Mouse (Mus musculus): ENCODE measurements at regions not wholly inside any gene's neighbourhood (a gene's known extent, or its start where the extent isn't known, plus 50 kb on each side); places are given as distances from the start of the nearest gene placed in this dataset.

- Histone ChIP-seq H3K27ac (replicated peaks) (no peak overlapping the region), H3K9me3 (ENCODE audit: control insufficient read depth, low read length) (peaks cover 3% of the 10 kb centered on the region; the same call in 1 of the 2 replicates), H3K4me3 (ENCODE audit: low read depth, low read length) (no peak overlapping the region), H3K27me3 (ENCODE audit: control insufficient read depth, insufficient read depth, low read length) (no peaks in the 10 kb centered on the region), H3K4me1 (replicated peaks; ENCODE audit: control insufficient read depth, insufficient read depth) (no peaks in the 10 kb centered on the region), H3K4me2 (replicated peaks; ENCODE audit: low read depth) (no peak overlapping the region), H3K36me3 (ENCODE audit: control insufficient read depth, insufficient read depth, low read length) (no peaks in the 10 kb centered on the region), H3K9ac (ENCODE audit: low read length) (no peak overlapping the region)
- DNase-seq (ENCODE audit: low spot score) (no peak), ATAC-seq (ENCODE audit: low FRiP score, low TSS enrichment) (no peak)
- TF ChIP-seq EP300 (optimal IDR thresholded peaks at IDR 0.05) (no peak), CTCF (IDR thresholded peaks at IDR 0.05; ENCODE audit: low read depth) (no peak)
- 64% methylated on average over 5 of the region's 5 CpGs for WGBS
Measured at GRCm38 (mm10) chr5:116662466-116662865, 70.8 kb upstream of the Srrm4 start.

GRCm38 (mm10) chr5:116661851-116662250, 70.2 kb upstream of the Srrm4 start:
- H3K36me3 ChIP-seq (ENCODE audit: control insufficient read depth, insufficient read depth, low read length): no peaks in the 10 kb centered on the region
- no peaks in the 10 kb centered on the region for H3K27me3 ChIP-seq (ENCODE audit: control insufficient read depth, insufficient read depth, low read length)
- no peaks in the 10 kb centered on the region for H3K4me1 ChIP-seq (replicated peaks; ENCODE audit: control insufficient read depth, insufficient read depth)
- no peak overlapping the region for H3K27ac ChIP-seq (replicated peaks)
- no peak overlapping the region for H3K4me2 ChIP-seq (replicated peaks; ENCODE audit: low read depth)
- H3K9ac ChIP-seq (ENCODE audit: low read length): no peak overlapping the region
- no peak for DNase-seq (ENCODE audit: low spot score)
- no peak overlapping the region for H3K4me3 ChIP-seq (ENCODE audit: low read depth, low read length)
- TF ChIP-seq CTCF (IDR thresholded peaks at IDR 0.05; ENCODE audit: low read depth) (no peak), EP300 (optimal IDR thresholded peaks at IDR 0.05) (no peak)
- ATAC-seq (ENCODE audit: low FRiP score, low TSS enrichment): no peak
- H3K9me3 ChIP-seq (ENCODE audit: control insufficient read depth, low read length): peaks cover 3% of the 10 kb centered on the region; the same call in 1 of the 2 replicates
- WGBS: 45% methylated on average over 2 of the region's 2 CpGs

GRCm38 (mm10) chr5:116654486-116655420, 63.1 kb upstream of the Srrm4 start:
- H3K4me3 ChIP-seq (ENCODE audit: low read depth, low read length): no peak overlapping the region
- no peaks in the 10 kb centered on the region for H3K27me3 ChIP-seq (ENCODE audit: control insufficient read depth, insufficient read depth, low read length)
- no peak overlapping the region for H3K4me2 ChIP-seq (replicated peaks; ENCODE audit: low read depth)
- no peak for TF ChIP-seq EP300 (optimal IDR thresholded peaks at IDR 0.05)
- TF ChIP-seq CTCF (IDR thresholded peaks at IDR 0.05; ENCODE audit: low read depth): no peak
- DNase-seq (ENCODE audit: low spot score): no peak
- H3K9ac ChIP-seq (ENCODE audit: low read length): no peak overlapping the region
- 81% methylated on average over 17 of the region's 17 CpGs for WGBS
- H3K36me3 ChIP-seq (ENCODE audit: control insufficient read depth, insufficient read depth, low read length): no peaks in the 10 kb centered on the region
- H3K27ac ChIP-seq (replicated peaks): no peak overlapping the region
- H3K4me1 ChIP-seq (replicated peaks; ENCODE audit: control insufficient read depth, insufficient read depth): no peaks in the 10 kb centered on the region
- ATAC-seq (ENCODE audit: low FRiP score, low TSS enrichment): no peak
- H3K9me3 ChIP-seq (ENCODE audit: control insufficient read depth, low read length): no peaks in the 10 kb centered on the region
